Mouse (Mus musculus) megakaryocyte, adult 5-6 weeks (primary cell): ENCODE results near the gene Trmu. TPM values are rescaled to one million over a fixed set of nuclear protein-coding genes. Genes with fewer than 3 reads are reported as not detected.

Source experiments
- ATAC-seq: 2 replicates; pipeline ENCODE4 v1.8.0; 2016; ENCODE audit warnings: mild to moderate bottlenecking, inconsistent platforms; ENCODE audit not compliant: poor library complexity, severe bottlenecking
- total RNA-seq, 2 experiments: library from RNA; stranded (forward) in 1 of 2; stranded (reverse) in 1 of 2; fragments of 153-499, 151-499 nt in 1 of 2; fragments of 221-1000, 200-1000 nt in 1 of 2; gene quantifications; 2 replicates each; pipeline versions ENCODE4 v1.2.3 to v1.2.4; 2015 to 2017

Gene Trmu
- total RNA-seq, 2 experiments from 2014 or later: 9.0 to 20.9 TPM

DNA sequence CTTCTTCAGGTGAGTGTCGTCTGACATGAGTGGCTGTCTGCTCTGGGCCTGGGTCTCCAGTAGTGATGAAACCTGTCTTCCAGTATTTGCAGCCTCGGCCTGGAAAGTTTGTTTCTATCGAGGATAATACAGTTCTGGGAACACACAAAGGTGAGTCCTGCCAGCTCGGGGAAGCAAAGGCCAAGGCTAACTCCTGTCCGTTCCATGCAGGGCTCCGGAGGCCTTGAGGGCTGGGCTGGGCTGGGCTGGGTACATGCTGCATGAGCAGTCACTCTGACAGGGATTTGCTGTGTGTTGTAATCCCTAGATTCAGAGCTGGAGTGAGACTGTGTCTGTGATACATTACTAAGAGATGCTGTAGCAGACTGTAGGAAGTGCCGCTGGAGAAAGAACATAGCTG is 14.8 kb downstream of the Trmu start:
- ATAC-seq: no peak

DNA sequence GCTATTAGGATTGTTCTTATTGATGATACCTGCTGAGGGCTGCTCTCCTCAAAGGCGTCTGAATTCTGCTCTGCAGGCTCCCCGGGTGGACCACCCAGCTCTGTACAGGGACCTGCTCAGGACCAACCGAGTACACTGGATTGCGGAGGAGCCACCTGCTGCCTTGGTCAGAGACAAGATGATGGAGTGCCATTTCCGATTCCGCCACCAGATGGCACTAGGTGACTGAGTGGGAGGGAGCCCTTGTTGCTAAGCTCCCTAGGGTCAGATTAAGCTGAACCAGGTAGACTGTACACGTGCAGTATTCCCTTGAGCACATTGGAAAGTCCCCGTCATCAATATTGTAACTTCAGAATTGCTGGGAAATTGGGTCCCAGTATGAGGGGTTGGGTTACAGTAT is 17.2 kb downstream of the Trmu start:
- peak; percentile 77 for ATAC-seq

DNA sequence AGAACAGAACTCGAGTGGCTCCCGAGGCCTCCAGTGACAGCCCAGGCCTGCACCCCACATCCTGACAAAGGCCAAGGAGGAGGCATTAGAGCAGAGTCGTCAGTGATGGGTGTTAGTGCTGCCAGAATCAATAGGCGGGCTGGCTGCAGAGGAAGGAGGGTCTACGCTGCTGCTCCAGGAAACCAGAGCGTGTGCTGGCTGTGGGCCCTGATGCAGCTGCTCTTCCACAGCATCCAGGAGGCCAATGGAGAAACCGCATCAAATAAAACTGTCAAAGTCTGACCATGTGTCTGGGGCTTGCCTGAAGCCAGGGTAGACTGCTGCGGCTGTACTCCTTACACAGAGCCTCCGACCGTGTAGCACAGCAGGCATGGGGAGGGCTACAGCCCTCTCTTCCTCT is 18.0 kb downstream of the Trmu start:
- ATAC-seq: no peak

- ATAC-seq: no peak
These were observed 20.3 kb downstream of the Trmu start for GRCm38 (mm10) chr15:85899396-85899795.

DNA sequence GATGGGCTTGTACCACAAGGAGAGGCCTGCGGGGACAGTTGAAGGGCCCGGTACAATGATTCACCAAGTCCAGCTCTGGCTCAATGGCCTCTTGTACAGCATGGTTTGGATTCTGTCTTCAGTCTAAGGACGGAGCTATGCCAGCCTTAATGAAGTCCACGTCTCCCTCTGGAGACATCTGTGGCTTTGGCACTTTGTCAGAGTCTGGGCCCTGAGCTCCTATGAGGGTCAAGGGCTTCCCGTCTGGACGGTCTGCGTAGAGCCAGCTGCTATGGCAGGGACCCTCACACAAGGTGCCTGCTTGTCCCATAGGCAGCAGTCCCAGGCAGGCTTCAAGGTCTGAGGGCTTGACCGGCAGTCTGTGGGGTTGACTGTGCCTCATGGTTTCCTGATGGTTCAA is 21.2 kb downstream of the Trmu start:
- ATAC-seq: no peak

DNA sequence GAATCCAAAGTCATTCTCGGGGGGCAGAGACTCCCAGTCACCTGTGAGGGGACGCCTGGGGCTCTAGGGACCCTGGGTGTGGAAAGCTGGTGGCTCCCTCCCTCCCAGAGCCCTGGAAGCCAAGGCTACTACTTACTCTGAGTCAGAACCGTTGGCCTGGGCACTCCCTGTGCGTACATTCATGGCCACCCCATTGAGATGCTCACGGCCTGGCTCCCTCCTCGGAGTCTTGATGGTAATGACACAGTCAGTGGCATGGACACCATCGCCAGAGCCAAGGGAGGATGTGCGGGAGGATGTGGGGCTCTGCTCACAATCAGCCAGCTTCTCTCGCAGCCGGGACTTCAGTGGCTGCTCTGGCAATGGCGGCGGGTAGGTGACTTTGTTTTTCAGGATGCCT is 21.7 kb downstream of the Trmu start:
- no peak for ATAC-seq

- peak; percentile 66 for ATAC-seq
These were observed 23.4 kb downstream of the Trmu start for GRCm38 (mm10) chr15:85902505-85902904.

DNA sequence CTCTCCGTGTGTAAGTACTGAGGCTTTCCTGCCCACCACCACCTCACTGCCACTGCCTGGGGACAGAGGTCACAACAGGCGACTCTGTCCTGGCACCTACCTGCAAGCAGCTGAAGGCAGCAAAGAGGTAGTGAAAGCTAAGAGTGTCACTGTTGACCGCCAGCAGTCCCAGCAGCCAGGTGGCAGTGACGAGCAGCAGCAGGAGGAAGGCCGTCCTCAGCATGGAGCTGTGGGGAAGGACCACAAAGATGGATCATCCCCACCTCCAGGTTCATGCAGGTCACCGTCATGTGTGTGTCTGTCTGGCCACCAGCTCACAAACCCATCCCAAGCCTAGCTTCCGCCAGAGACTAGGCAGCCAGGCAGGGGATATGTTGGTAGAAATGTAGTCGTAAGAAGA is 24.7 kb downstream of the Trmu start:
- ATAC-seq: no peak

GRCm38 (mm10) chr15:85908660-85909491 is 29.8 kb downstream of the Trmu start:
- ATAC-seq: peak; percentile 61

DNA sequence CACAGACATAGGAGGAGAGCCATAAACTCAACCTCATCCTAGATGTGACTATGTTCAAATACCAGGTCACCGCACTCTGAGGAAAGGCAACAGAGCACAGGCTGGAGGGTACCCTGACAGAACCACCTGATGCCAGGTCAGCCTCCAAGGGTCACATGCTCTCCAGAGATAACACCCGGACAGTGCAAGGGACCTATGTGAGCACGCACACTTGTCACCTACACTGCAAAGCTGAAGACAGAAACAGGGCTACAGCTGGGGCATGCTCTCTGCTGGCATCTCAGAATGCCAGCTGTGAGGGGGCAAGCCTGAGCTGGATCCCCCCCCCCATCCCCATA is 30.3 kb downstream of the Trmu start:
- ATAC-seq: 0 out of 2 replicates have a peak, but pooled peaks have one; percentile 17

GRCm38 (mm10) chr15:85909931-85910330 is 30.8 kb downstream of the Trmu start:
- no peak for ATAC-seq

GRCm38 (mm10) chr15:85913605-85914004 is 34.5 kb downstream of the Trmu start:
- ATAC-seq: peak; percentile 70; the same call in 1 of the 2 replicates

- no peak for ATAC-seq
These were observed 40.2 kb downstream of the Trmu start for GRCm38 (mm10) chr15:85919191-85919891.

GRCm38 (mm10) chr15:85919892-85920248 is 40.8 kb downstream of the Trmu start:
- no peak for ATAC-seq

- ATAC-seq: no peak
These were observed 42.7 kb downstream of the Trmu start for GRCm38 (mm10) chr15:85921855-85922254.

DNA sequence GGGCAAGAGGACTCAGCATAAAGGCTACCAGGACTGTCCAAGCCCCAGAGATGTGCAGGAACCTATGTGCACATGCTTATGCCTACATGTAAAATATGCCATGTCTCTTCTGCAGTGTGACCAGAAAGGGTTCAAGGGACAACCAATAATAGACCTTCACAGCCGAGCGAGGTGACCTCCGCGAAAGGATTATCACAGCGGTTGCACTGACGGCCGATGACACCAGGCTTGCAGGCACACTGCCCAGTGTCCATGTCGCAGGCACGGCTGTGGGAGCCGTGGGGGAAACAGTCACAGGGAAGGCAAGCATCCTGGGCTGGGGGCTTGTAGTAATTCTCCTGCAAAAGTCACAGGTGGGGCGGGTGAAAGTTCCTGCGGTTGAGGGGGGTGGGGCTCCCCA is 49.0 kb downstream of the Trmu start:
- no peak for ATAC-seq

DNA sequence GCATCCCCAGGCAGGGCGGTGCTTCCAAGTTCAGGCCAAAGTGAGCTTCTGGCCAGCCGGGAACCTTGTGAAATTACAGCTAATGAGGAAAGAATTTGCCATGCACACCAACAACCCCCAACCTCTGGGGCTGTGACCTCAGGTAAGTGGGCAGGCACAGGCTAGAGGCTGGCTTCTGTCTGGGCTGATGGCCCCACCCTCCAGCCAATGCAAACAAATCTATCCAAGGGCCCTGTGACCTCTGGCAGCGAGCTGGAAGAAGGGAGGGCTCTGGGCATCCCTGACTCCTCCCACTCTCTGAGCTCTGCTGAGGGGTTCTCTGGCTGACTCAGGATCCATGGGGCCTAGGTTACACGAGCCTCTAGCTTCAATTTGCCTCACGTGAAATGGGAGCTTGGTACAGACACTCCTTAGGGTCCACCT is 56.5 kb downstream of the Trmu start:
- ATAC-seq: no peak

Other genes with a start within 250 kb of the Trmu start
- gene Ppara, start 144.3 kb upstream of the Trmu start, total RNA-seq (2015): not detected in 2 replicates
- not detected in 2 replicates for gene Ppara, start 144.3 kb upstream of the Trmu start, total RNA-seq (2017)
- 8.3 and 13.0 TPM in 2 replicates for gene Cdpf1, start 67.6 kb upstream of the Trmu start, total RNA-seq (2015)
- gene Cdpf1, start 67.6 kb upstream of the Trmu start, total RNA-seq (2017): 7.7 and 14.5 TPM in 2 replicates
- not detected in 2 replicates for gene Pkdrej, start 57.6 kb upstream of the Trmu start, total RNA-seq (2015)
- gene Pkdrej, start 57.6 kb upstream of the Trmu start, total RNA-seq (2017): not detected in 2 replicates
- 2.8 and 3.5 TPM in 2 replicates for gene Ttc38, start 47.0 kb upstream of the Trmu start, total RNA-seq (2015)
- gene Ttc38, start 47.0 kb upstream of the Trmu start, total RNA-seq (2017): 4.9 and 10.7 TPM in 2 replicates
- 12.2 and 16.1 TPM in 2 replicates for gene Gtse1, start 19.6 kb upstream of the Trmu start, total RNA-seq (2015)
- 20.0 and 20.7 TPM in 2 replicates for gene Gtse1, start 19.6 kb upstream of the Trmu start, total RNA-seq (2017)
- gene Celsr1, start 154.5 kb downstream of the Trmu start, total RNA-seq (2015): 1.0 and 1.2 TPM in 2 replicates
- 1.2 and 4.4 TPM in 2 replicates for gene Celsr1, start 154.5 kb downstream of the Trmu start, total RNA-seq (2017)
- gene Gramd4, start 178.4 kb downstream of the Trmu start, total RNA-seq (2015): 11.5 and 13.1 TPM in 2 replicates
- gene Gramd4, start 178.4 kb downstream of the Trmu start, total RNA-seq (2017): 36.8 and 46.0 TPM in 2 replicates